Mouse (Mus musculus) testis, adult 2 months (tissue): ENCODE measurements at regions not wholly inside any gene's neighbourhood (a gene's known extent, or its start where the extent isn't known, plus 50 kb on each side); places are given as distances from the start of the nearest gene placed in this dataset.

Experiments
- CTCF ChIP-seq: fragments of 200-500 bp; IDR thresholded peaks from 2 replicates; pipeline ENCODE4 v1.5.1; 2012; ENCODE audit warnings: low read depth, mild to moderate bottlenecking, inconsistent platforms, low read length, moderate library complexity; ENCODE audit not compliant: control insufficient read depth, insufficient read depth, insufficient replicate concordance
- POLR2A ChIP-seq: fragments of 200-500 bp; IDR thresholded peaks from 2 replicates; pipeline ENCODE4 v1.6.1; 2012; ENCODE audit warnings: low read depth, mild to moderate bottlenecking, inconsistent platforms, low read length, moderate library complexity; ENCODE audit not compliant: control insufficient read depth

GRCm38 (mm10) chr16:24218850-24219185 is 174.5 kb upstream of the Lpp start:
- TF ChIP-seq CTCF (no peak), POLR2A (no peak)
